Mouse (Mus musculus) kidney, embryonic 14.5 days (tissue): ENCODE results near the gene Prdm9. TPM values are rescaled to one million over a fixed set of nuclear protein-coding genes. Genes with fewer than 3 reads are reported as not detected.

Experiments used
- ATAC-seq: fragments of 200-750 bp; cut with Nextera tagmentation; 2 replicates; pipeline ENCODE4 v1.8.0; 2017; ENCODE audit warnings: moderate number of reproducible peaks, mild to moderate bottlenecking, moderate TSS enrichment, moderate library complexity; ENCODE audit not compliant: low FRiP score, low TSS enrichment
- H3K27ac ChIP-seq: fragments of 300-500 bp; sonication (generic); 2 replicates; pipeline ENCODE4 v1.5.1; 2014; ENCODE audit warnings: low read depth, mild to moderate bottlenecking, low read length, moderate library complexity, mixed read lengths
- H3K27me3 ChIP-seq: fragments of 300-500 bp; sonication (generic); 2 replicates; pipeline ENCODE4 v1.6.1; 2014; ENCODE audit warnings: mild to moderate bottlenecking, low read length; ENCODE audit not compliant: control insufficient read depth, insufficient read depth
- H3K36me3 ChIP-seq: fragments of 300-500 bp; sonication (generic); 2 replicates; pipeline ENCODE4 v1.6.1; 2014; ENCODE audit warnings: low read length, mixed read lengths; ENCODE audit not compliant: control insufficient read depth, insufficient read depth
- H3K4me1 ChIP-seq: fragments of 300-500 bp; sonication (generic); 2 replicates; pipeline ENCODE4 v1.6.1; 2014; ENCODE audit warnings: low read length, mixed read lengths; ENCODE audit not compliant: control insufficient read depth, insufficient read depth
- H3K4me2 ChIP-seq: fragments of 300-500 bp; sonication (generic); replicated peaks from 2 replicates; pipeline ENCODE4 v1.6.1; 2014; ENCODE audit warnings: low read depth, mild to moderate bottlenecking, low read length
- H3K4me3 ChIP-seq: fragments of 300-500 bp; sonication (generic); 2 replicates; pipeline ENCODE4 v1.5.1; 2014; ENCODE audit warnings: mild to moderate bottlenecking, low read length
- H3K9ac ChIP-seq: fragments of 300-500 bp; sonication (generic); 2 replicates; pipeline ENCODE4 v1.6.1; 2014; ENCODE audit warnings: low read depth, mild to moderate bottlenecking, low read length, moderate library complexity
- H3K9me3 ChIP-seq: fragments of 300-500 bp; sonication (generic); 2 replicates; pipeline ENCODE4 v1.6.1; 2016; ENCODE audit warnings: low read length; ENCODE audit not compliant: control insufficient read depth
- WGBS: fragments of 180-500 bp; shearing (Covaris S2); extraction: QIAGEN DNeasy Blood & Tissue Kit; methylation state at CpG from one replicate; pipeline ENCODE4 v1.1.7; 2014; 5-methylcytosine and 5-hydroxymethylcytosine counted together
- polyA plus RNA-seq: library from polyadenylated mRNA; unstranded; fragments of >200 nt; fragmentation: Nextera tagmentation; extraction: Ambion mirVana; gene quantifications from 2 replicates; pipeline ENCODE4 v1.2.1, GENCODE M21; 2014

The Prdm9 gene
- 1.6 TPM in 2 replicates for polyA plus RNA-seq

- Histone ChIP-seq H3K9ac (peak within 1 kb of the TSS; percentile 63), H3K4me1 (0 out of 2 replicates have a peak, but pooled peaks cover 3% of the 10 kb centered on the region), H3K36me3 (no peaks in the 10 kb centered on the region), H3K27me3 (no peaks in the 10 kb centered on the region), H3K4me3 (peak within 1 kb of the TSS; percentile 55), H3K27ac (peak within 1 kb of the TSS; percentile 92), H3K4me2 (peak within 1 kb of the TSS; percentile 54), H3K9me3 (no peaks in the 10 kb centered on the region)
- ATAC-seq: peak; percentile 99
- WGBS: under 1% methylated on average over 43 of the region's 43 CpGs
Measured at GRCm38 (mm10) chr17:15564014-15564927, at the start of gene Prdm9. Prdm9 (minus strand) TSS chr17:15564354.

- Histone ChIP-seq H3K9ac (no peak overlapping the region), H3K4me3 (no peak overlapping the region), H3K9me3 (no peaks in the 10 kb centered on the region), H3K27ac (no peak overlapping the region), H3K27me3 (no peaks in the 10 kb centered on the region), H3K36me3 (no peaks in the 10 kb centered on the region), H3K4me1 (no peaks in the 10 kb centered on the region), H3K4me2 (no peak overlapping the region)
- 89% methylated on average over 8 of the region's 11 CpGs for WGBS
- no peak for ATAC-seq
Measured at GRCm38 (mm10) chr17:15599496-15599895, 35.3 kb upstream of the Prdm9 start.

- H3K4me1 ChIP-seq: no peaks in the 10 kb centered on the region
- no peak overlapping the region for H3K4me3 ChIP-seq
- no peak overlapping the region for H3K27ac ChIP-seq
- WGBS: 86% methylated on average over 7 of the region's 7 CpGs
- no peaks in the 10 kb centered on the region for H3K36me3 ChIP-seq
- no peaks in the 10 kb centered on the region for H3K27me3 ChIP-seq
- no peak overlapping the region for H3K9ac ChIP-seq
- no peaks in the 10 kb centered on the region for H3K9me3 ChIP-seq
- no peak overlapping the region for H3K4me2 ChIP-seq
- ATAC-seq: no peak
Measured at GRCm38 (mm10) chr17:15591216-15591881, 27.2 kb upstream of the Prdm9 start.

GRCm38 (mm10) chr17:15588116-15588515, 24.0 kb upstream of the Prdm9 start:
- Histone ChIP-seq H3K4me1 (no peaks in the 10 kb centered on the region), H3K9me3 (no peaks in the 10 kb centered on the region), H3K4me3 (no peak overlapping the region), H3K27me3 (no peaks in the 10 kb centered on the region), H3K27ac (no peak overlapping the region), H3K36me3 (no peaks in the 10 kb centered on the region), H3K4me2 (no peak overlapping the region), H3K9ac (no peak overlapping the region)
- ATAC-seq: no peak
- WGBS: 75% methylated on average over 2 of the region's 2 CpGs

GRCm38 (mm10) chr17:15585691-15586090, 21.5 kb upstream of the Prdm9 start:
- no peak overlapping the region for H3K27ac ChIP-seq
- H3K9me3 ChIP-seq: no peaks in the 10 kb centered on the region
- H3K9ac ChIP-seq: no peak overlapping the region
- no peak overlapping the region for H3K4me2 ChIP-seq
- H3K27me3 ChIP-seq: no peaks in the 10 kb centered on the region
- H3K36me3 ChIP-seq: no peaks in the 10 kb centered on the region
- H3K4me1 ChIP-seq: no peaks in the 10 kb centered on the region
- no peak overlapping the region for H3K4me3 ChIP-seq
- WGBS: 46% methylated on average over 4 of the region's 4 CpGs
- ATAC-seq: no peak

- Histone ChIP-seq H3K4me2 (no peak overlapping the region), H3K36me3 (no peaks in the 10 kb centered on the region), H3K4me3 (no peak overlapping the region), H3K27me3 (0 out of 2 replicates have a peak, but pooled peaks cover 2% of the 10 kb centered on the region), H3K9me3 (no peaks in the 10 kb centered on the region), H3K4me1 (no peaks in the 10 kb centered on the region), H3K27ac (no peak overlapping the region), H3K9ac (no peak overlapping the region)
- no peak for ATAC-seq
- 85% methylated on average over 7 of the region's 7 CpGs for WGBS
Measured at GRCm38 (mm10) chr17:15583071-15583470, 18.9 kb upstream of the Prdm9 start.

- Histone ChIP-seq H3K4me1 (no peaks in the 10 kb centered on the region), H3K4me2 (no peak overlapping the region), H3K4me3 (no peak overlapping the region), H3K27ac (no peak overlapping the region), H3K36me3 (no peaks in the 10 kb centered on the region), H3K9ac (no peak overlapping the region), H3K27me3 (0 out of 2 replicates have a peak, but pooled peaks cover 2% of the 10 kb centered on the region), H3K9me3 (no peaks in the 10 kb centered on the region)
- no peak for ATAC-seq
- 91% methylated on average over 2 of the region's 2 CpGs for WGBS
Measured at GRCm38 (mm10) chr17:15580072-15580447, 15.9 kb upstream of the Prdm9 start.

GRCm38 (mm10) chr17:15579410-15580071, 15.4 kb upstream of the Prdm9 start:
- 80% methylated on average over 7 of the region's 7 CpGs for WGBS

More at GRCm38 (mm10) chr17:15579410-15580071, 15.4 kb upstream of the Prdm9 start:
- Histone ChIP-seq H3K36me3 (no peaks in the 10 kb centered on the region), H3K4me1 (no peaks in the 10 kb centered on the region), H3K27ac (no peak overlapping the region), H3K9me3 (no peaks in the 10 kb centered on the region), H3K4me3 (no peak overlapping the region), H3K4me2 (no peak overlapping the region), H3K27me3 (0 out of 2 replicates have a peak, but pooled peaks cover 2% of the 10 kb centered on the region), H3K9ac (no peak overlapping the region)
- no peak for ATAC-seq
